Mouse (Mus musculus): ENCODE results near the gene Cdc6. TPM values are rescaled to one million over a fixed set of nuclear protein-coding genes. Genes with fewer than 3 reads are reported as not detected.
A peak's percentile ranks its signal among the peaks of the same experiment; 100 is the strongest.
"Not testable (repeated sequence)": the region's sequence is repeated elsewhere in the genome, so short reads cannot be mapped to it uniquely, and the experiment has no call there.

Cdc6 gene
- total and polyA plus RNA-seq, 3 experiments = 4.1 to 63.4 (median 60.7) TPM

DNA sequence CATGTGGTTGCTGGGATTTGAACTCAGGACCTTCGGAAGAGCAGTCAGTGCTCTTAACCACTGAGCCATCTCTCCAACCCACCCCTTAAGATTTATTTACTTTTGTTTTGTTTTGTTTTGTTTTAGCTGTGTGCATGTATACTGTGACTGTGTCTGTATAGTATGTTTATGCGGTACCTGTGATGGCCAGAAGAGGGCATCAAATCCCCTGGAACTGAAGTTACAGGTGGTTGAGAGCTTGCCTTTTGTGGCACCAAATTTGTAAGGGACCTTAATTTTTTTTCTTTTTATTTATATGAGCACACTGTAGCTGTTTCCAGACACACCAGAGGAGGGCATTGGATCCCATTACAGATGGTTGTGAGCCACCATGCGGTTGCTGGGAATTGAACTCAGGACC lies 8.8 kb downstream of the Cdc6 start:
- not testable (repeated sequence) for H3K27me3 ChIP-seq (ENCODE audit: insufficient read depth, low read length); H3K9me3 ChIP-seq (replicated peaks); DNase-seq (ENCODE audit: low spot score); H3K4me3 ChIP-seq (ENCODE audit: low read depth, low read length); ATAC-seq (ENCODE audit: extremely low read depth, insufficient number of reproducible peaks, low FRiP score, poor library complexity, severe bottlenecking)
- peak; percentile 25; the same call in 1 of the 2 replicates for TF ChIP-seq CTCF (IDR thresholded peaks at IDR 0.05; ENCODE audit: low read depth, low read length)
- Histone ChIP-seq H3K36me3 (replicated peaks) (peaks cover 99% of the 10 kb centered on the region), H3K4me1 (ENCODE audit: insufficient read depth, low read depth, low read length) (peaks cover 87% of the 10 kb centered on the region)

DNA sequence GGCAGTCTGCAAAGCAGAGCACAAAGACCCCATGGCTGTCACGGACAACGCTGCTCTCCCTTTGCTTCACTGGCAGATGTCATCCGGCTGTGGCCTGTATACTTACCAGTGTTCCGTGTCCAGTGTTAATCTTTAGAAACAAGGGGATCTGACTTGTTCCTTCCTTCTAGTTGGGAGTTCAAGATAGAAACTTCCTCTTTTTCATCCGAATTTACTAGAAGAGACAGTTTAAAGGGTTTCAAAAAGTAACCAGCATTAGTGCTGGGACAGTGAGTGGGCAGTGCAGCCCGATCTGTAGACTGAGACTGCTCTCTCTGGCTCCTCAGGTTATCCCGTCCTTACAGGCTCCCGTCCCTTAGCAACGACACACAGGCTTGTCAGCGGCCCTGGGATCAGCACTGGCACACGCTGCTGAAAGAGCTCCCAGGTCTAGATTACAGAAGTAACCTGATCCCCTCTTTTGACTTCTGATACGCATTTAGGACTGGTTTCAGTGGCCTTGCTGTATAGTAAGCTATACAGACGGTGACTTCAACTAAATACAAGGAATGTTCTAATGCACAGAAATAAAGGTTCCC lies 9.9 kb downstream of the Cdc6 start:
- Histone ChIP-seq H3K27me3 (ENCODE audit: insufficient read depth, low read length) (no peaks in the 10 kb centered on the region), H3K9me3 (replicated peaks) (no peaks in the 10 kb centered on the region), H3K36me3 (replicated peaks) (peaks cover 98% of the 10 kb centered on the region), H3K4me1 (ENCODE audit: insufficient read depth, low read depth, low read length) (peaks cover 83% of the 10 kb centered on the region), H3K4me3 (ENCODE audit: low read depth, low read length) (peak overlapping the region; percentile 20; the same call in 1 of the 2 replicates)
- peak; percentile 54 for ATAC-seq (ENCODE audit: extremely low read depth, insufficient number of reproducible peaks, low FRiP score, poor library complexity, severe bottlenecking)
- TF ChIP-seq CTCF (IDR thresholded peaks at IDR 0.05; ENCODE audit: low read depth, low read length) (no peak), GATA1 (IDR thresholded peaks at IDR 0.05; ENCODE audit: borderline replicate concordance, low read length) (no peak), TAL1 (conservative IDR thresholded peaks at IDR 0.05; ENCODE audit: low read depth, low read length) (no peak), GATA2 (IDR thresholded peaks at IDR 0.05; ENCODE audit: borderline replicate concordance, low read depth, low read length) (no peak), POLR2AphosphoS5 (IDR thresholded peaks at IDR 0.05; ENCODE audit: insufficient replicate concordance, low read depth, low read length) (no peak)
- DNase-seq (ENCODE audit: low spot score) = no peak

- TF ChIP-seq GATA2 (IDR thresholded peaks at IDR 0.05; ENCODE audit: borderline replicate concordance, low read depth, low read length) (no peak), GATA1 (IDR thresholded peaks at IDR 0.05; ENCODE audit: borderline replicate concordance, low read length) (no peak), POLR2AphosphoS5 (IDR thresholded peaks at IDR 0.05; ENCODE audit: insufficient replicate concordance, low read depth, low read length) (no peak), TAL1 (conservative IDR thresholded peaks at IDR 0.05; ENCODE audit: low read depth, low read length) (no peak), CTCF (IDR thresholded peaks at IDR 0.05; ENCODE audit: low read depth, low read length) (no peak)
- DNase-seq (ENCODE audit: low spot score) = no peak
- peaks cover 85% of the 10 kb centered on the region for H3K4me1 ChIP-seq (ENCODE audit: insufficient read depth, low read depth, low read length)
- no peaks in the 10 kb centered on the region for H3K27me3 ChIP-seq (ENCODE audit: insufficient read depth, low read length)
- no peaks in the 10 kb centered on the region for H3K9me3 ChIP-seq (replicated peaks)
- H3K36me3 ChIP-seq (replicated peaks) = peaks cover 98% of the 10 kb centered on the region
- no peak overlapping the region; the same call in 1 of the 2 replicates for H3K4me3 ChIP-seq (ENCODE audit: low read depth, low read length)
- peak; percentile 71 for ATAC-seq (ENCODE audit: extremely low read depth, insufficient number of reproducible peaks, low FRiP score, poor library complexity, severe bottlenecking)
Measured at GRCm38 (mm10) chr11:98918231-98918630, 10.6 kb downstream of the Cdc6 start.

DNA sequence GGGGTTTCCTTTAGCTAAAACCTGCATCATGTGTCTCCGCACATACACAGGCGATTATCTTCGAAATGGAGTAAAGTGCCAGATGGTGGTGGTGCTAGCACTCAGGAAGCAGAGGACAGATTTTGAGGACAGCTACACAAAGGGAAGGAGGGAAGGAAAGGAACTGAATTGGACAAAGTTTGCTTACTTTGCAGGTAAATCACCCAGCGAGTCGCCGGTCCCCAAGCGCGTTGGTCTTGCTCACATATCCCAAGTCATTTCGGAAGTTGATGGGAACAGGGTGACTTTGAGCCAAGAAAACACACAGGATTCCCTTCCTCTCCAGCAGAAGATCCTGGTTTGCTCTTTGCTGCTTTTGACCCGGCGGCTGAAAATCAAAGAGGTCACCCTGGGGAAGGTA lies 11.4 kb downstream of the Cdc6 start:
- Histone ChIP-seq H3K36me3 (replicated peaks) (peaks cover 98% of the 10 kb centered on the region), H3K9me3 (replicated peaks) (no peaks in the 10 kb centered on the region), H3K4me3 (ENCODE audit: low read depth, low read length) (no peak overlapping the region), H3K27me3 (ENCODE audit: insufficient read depth, low read length) (no peaks in the 10 kb centered on the region), H3K4me1 (ENCODE audit: insufficient read depth, low read depth, low read length) (peaks cover 85% of the 10 kb centered on the region)
- DNase-seq (ENCODE audit: low spot score) = no peak
- TF ChIP-seq CTCF (IDR thresholded peaks at IDR 0.05; ENCODE audit: low read depth, low read length) = no peak
- TF ChIP-seq GATA2 (IDR thresholded peaks at IDR 0.05; ENCODE audit: borderline replicate concordance, low read depth, low read length) = no peak
- no peak for TF ChIP-seq TAL1 (conservative IDR thresholded peaks at IDR 0.05; ENCODE audit: low read depth, low read length)
- TF ChIP-seq GATA1 (IDR thresholded peaks at IDR 0.05; ENCODE audit: borderline replicate concordance, low read length) = no peak
- TF ChIP-seq POLR2AphosphoS5 (IDR thresholded peaks at IDR 0.05; ENCODE audit: insufficient replicate concordance, low read depth, low read length) = no peak
- no peak for ATAC-seq (ENCODE audit: extremely low read depth, insufficient number of reproducible peaks, low FRiP score, poor library complexity, severe bottlenecking)

DNA sequence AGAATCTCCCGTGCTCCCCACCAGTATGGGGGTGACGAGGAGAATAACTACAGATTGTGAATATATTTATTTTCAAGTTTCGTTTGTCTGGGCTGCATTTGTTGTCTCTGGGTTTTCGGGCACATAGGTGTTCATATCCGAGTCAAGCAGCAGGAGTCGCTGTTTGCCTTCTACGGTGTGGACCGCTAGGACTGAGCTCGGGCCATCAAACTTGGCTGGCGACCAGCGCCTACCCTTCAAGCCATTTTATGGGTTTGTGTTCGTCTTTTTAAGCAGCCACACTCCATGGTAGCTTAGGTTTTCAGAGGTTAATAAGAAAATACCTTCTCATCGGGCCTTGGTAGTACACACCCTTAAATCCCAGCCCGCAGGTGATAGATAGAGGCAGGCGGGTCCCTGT lies 14.2 kb downstream of the Cdc6 start:
- not testable (repeated sequence) for ATAC-seq (ENCODE audit: extremely low read depth, insufficient number of reproducible peaks, low FRiP score, poor library complexity, severe bottlenecking); H3K4me3 ChIP-seq (ENCODE audit: low read depth, low read length); DNase-seq (ENCODE audit: low spot score); H3K9me3 ChIP-seq (replicated peaks); H3K27me3 ChIP-seq (ENCODE audit: insufficient read depth, low read length)
- peaks cover 89% of the 10 kb centered on the region for H3K36me3 ChIP-seq (replicated peaks)
- peaks cover 92% of the 10 kb centered on the region for H3K4me1 ChIP-seq (ENCODE audit: insufficient read depth, low read depth, low read length)

DNA sequence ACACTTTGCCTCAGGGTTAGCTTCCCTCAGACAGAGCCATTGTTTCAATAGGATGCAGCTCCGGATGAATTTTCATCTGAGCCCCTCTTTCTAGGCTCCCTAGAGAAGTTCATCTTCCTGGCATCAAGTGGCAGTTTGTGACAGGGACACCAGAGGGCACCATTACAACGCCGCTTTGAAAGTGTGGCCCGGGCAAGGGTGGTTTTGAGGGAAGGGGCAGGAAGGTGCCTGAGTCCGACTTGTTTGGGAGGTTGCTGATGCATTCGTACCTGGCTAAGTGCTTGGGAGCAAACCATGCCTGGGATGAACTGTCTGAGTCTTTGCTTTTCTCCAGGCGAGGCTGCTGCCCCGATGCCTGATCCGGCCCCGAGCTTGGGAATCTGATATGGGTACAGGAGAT lies 14.7 kb downstream of the Cdc6 start:
- DNase-seq (ENCODE audit: low spot score); H3K27me3 ChIP-seq (ENCODE audit: insufficient read depth, low read length); ATAC-seq (ENCODE audit: extremely low read depth, insufficient number of reproducible peaks, low FRiP score, poor library complexity, severe bottlenecking); H3K9me3 ChIP-seq (replicated peaks): not testable (repeated sequence)
- Histone ChIP-seq H3K4me3 (ENCODE audit: low read depth, low read length) (peak overlapping the region; percentile 35; the same call in 1 of the 2 replicates), H3K36me3 (replicated peaks) (peaks cover 84% of the 10 kb centered on the region), H3K4me1 (ENCODE audit: insufficient read depth, low read depth, low read length) (peaks cover 91% of the 10 kb centered on the region)
- 0 out of 2 replicates have a peak, but pooled peaks have one; percentile 24 for TF ChIP-seq CTCF (IDR thresholded peaks at IDR 0.05; ENCODE audit: low read depth, low read length)

DNA sequence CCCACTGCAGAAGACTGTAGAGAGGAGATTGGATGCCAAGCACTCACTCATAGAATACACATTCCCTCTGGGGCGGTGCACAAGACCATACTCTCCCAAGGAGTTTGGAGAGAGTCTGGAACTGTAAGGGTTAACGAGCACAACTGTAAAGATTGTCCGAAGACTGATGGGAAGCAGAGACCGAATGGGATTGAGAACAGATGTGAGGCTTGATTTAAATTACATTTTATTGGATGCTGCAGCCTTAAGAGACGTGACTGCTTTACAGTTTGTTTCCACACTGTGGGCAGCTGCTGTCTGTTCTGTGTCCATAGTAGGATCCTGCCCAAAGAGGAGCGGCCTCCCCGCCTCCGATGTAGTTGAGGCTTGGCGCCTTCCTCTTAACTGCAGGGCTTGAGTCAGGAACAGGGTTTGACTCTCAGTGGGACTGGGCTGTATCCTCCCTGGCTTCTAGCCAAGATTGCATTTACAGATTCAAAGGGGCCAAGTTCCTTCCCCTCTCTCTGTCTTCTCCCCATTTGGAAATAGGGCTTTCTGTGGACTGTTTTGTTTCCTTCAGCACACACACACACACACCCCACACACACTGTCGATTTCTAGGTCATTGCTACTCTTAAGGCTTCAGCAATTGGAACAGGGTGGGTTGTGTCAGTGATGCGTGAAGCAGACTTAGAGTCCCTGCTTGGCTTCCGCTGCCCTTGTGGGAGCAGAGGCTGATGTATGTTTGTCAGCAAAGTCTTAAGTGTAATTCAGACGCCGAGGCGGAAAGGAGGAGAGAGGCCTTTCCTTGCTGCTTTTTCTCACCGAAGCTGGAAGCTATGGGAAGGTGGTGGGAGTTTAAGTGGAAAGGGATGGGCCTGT lies 15.5 kb downstream of the Cdc6 start:
- H3K27me3 ChIP-seq (ENCODE audit: insufficient read depth, low read length); DNase-seq (ENCODE audit: low spot score); ATAC-seq (ENCODE audit: extremely low read depth, insufficient number of reproducible peaks, low FRiP score, poor library complexity, severe bottlenecking); H3K9me3 ChIP-seq (replicated peaks): not testable (repeated sequence)
- peak overlapping the region; percentile 35; the same call in 1 of the 2 replicates for H3K4me3 ChIP-seq (ENCODE audit: low read depth, low read length)
- H3K36me3 ChIP-seq (replicated peaks) = peaks cover 80% of the 10 kb centered on the region
- H3K4me1 ChIP-seq (ENCODE audit: insufficient read depth, low read depth, low read length) = peaks cover 91% of the 10 kb centered on the region
